8 mouse cellular contexts compared by ENCODE assay signal in genomic region chr5:27615769-27616168, GRCm38 (mm10).
DNase-seq lines count a peak whose midpoint lies in the region; ATAC-seq and TF ChIP-seq lines count a peak whose summit lies in the region.

No protein-coding gene starts in this region.

- WGBS in hindbrain, embryonic 10.5 days, result 36% methylated on average over 7 of the region's 7 CpGs
- 43% methylated on average over 7 of the region's 7 CpGs for whole genome bisulfite sequencing in hindbrain, embryonic 12.5 days
- 34% methylated on average over 7 of the region's 7 CpGs for WGBS in cerebellum, adult 2 months
- WGBS in midbrain, embryonic 10.5 days, result 45% methylated on average over 7 of the region's 7 CpGs

- no peak overlapping the region for H3K4me3 ChIP-seq in hindbrain, embryonic 10.5 days
- no peak overlapping the region for H3K4me3 ChIP-seq in hindbrain, embryonic 12.5 days
- no peak overlapping the region for H3K4me3 ChIP-seq in G1E (ENCODE audit: low read depth, low read length)
- no peak overlapping the region for H3K4me3 ChIP-seq in cerebellum, adult 2 months (replicated peaks; ENCODE audit: insufficient read depth, low read depth, low read length)
- H3K4me3 ChIP-seq in midbrain, embryonic 10.5 days, result no peak overlapping the region

- H3K9me3 ChIP-seq in hindbrain, embryonic 10.5 days, result no peaks in the 10 kb centered on the region
- no peaks in the 10 kb centered on the region for H3K9me3 ChIP-seq in hindbrain, embryonic 12.5 days (replicated peaks)
- H3K9me3 ChIP-seq in G1E (replicated peaks), result no peaks in the 10 kb centered on the region
- H3K9me3 ChIP-seq in midbrain, embryonic 10.5 days (replicated peaks), result no peaks in the 10 kb centered on the region

- H3K27ac ChIP-seq in hindbrain, embryonic 10.5 days, result no peak overlapping the region
- H3K27ac ChIP-seq in hindbrain, embryonic 12.5 days, result no peak overlapping the region
- no peak overlapping the region for H3K27ac ChIP-seq in cerebellum, adult 2 months (ENCODE audit: insufficient read depth, low read length)
- no peak overlapping the region for H3K27ac ChIP-seq in midbrain, embryonic 10.5 days (replicated peaks)

- no peaks in the 10 kb centered on the region for H3K27me3 ChIP-seq in hindbrain, embryonic 10.5 days (ENCODE audit: insufficient read depth, poor library complexity, severe bottlenecking)
- no peaks in the 10 kb centered on the region for H3K27me3 ChIP-seq in hindbrain, embryonic 12.5 days
- H3K27me3 ChIP-seq in G1E (ENCODE audit: insufficient read depth, low read length), result no peaks in the 10 kb centered on the region; the same call in 1 of the 2 replicates
- no peaks in the 10 kb centered on the region for H3K27me3 ChIP-seq in cerebellum, adult 2 months (ENCODE audit: control insufficient read depth, insufficient read depth, low read length)
- H3K27me3 ChIP-seq in midbrain, embryonic 10.5 days (ENCODE audit: low read depth, poor library complexity, severe bottlenecking), result no peaks in the 10 kb centered on the region

- no peaks in the 10 kb centered on the region for H3K36me3 ChIP-seq in hindbrain, embryonic 10.5 days
- no peaks in the 10 kb centered on the region for H3K36me3 ChIP-seq in hindbrain, embryonic 12.5 days
- no peaks in the 10 kb centered on the region for H3K36me3 ChIP-seq in G1E (replicated peaks)
- H3K36me3 ChIP-seq in midbrain, embryonic 10.5 days, result no peaks in the 10 kb centered on the region

- no peak for ATAC-seq in hindbrain, embryonic 12.5 days (ENCODE audit: low FRiP score)
- no peak for ATAC-seq in G1E (ENCODE audit: extremely low read depth, insufficient number of reproducible peaks, low FRiP score, poor library complexity, severe bottlenecking)

- no peaks in the 10 kb centered on the region for H3K4me1 ChIP-seq in hindbrain, embryonic 10.5 days (replicated peaks)
- no peaks in the 10 kb centered on the region for H3K4me1 ChIP-seq in hindbrain, embryonic 12.5 days
- H3K4me1 ChIP-seq in G1E (ENCODE audit: insufficient read depth, low read depth, low read length), result no peaks in the 10 kb centered on the region
- H3K4me1 ChIP-seq in cerebellum, adult 2 months (ENCODE audit: control insufficient read depth, insufficient read depth, low read length), result no peaks in the 10 kb centered on the region
- no peaks in the 10 kb centered on the region for H3K4me1 ChIP-seq in midbrain, embryonic 10.5 days

- DNase-seq in hindbrain, embryonic 10.5 days (ENCODE audit: low spot score), result peak; percentile 46
- no peak for DNase-seq in G1E (ENCODE audit: low spot score)
- DNase-seq in cerebellum, adult 2 months, result peak; percentile 65 to 74
- peak; percentile 46 to 73 for DNase-seq in frontal cortex, postnatal 14 days (ENCODE audit: low spot score in 2 of 2)
- DNase-seq in layer of hippocampus, postnatal 10 days (ENCODE audit: low spot score in 2 of 2), result peak; percentile 71 to 77
- DNase-seq in midbrain, embryonic 10.5 days (ENCODE audit: low spot score), result peak; percentile 51
- peak; percentile 26 for DNase-seq in thymus, postnatal 0 days (ENCODE audit: low spot score)

- peak; percentile 48; the same call in 1 of the 2 replicates for TF ChIP-seq CTCF in G1E (IDR thresholded peaks at IDR 0.05; ENCODE audit: low read depth, low read length)
- peak; percentile 68 for TF ChIP-seq CTCF in cerebellum, adult 2 months (IDR thresholded peaks at IDR 0.05; ENCODE audit: borderline replicate concordance, insufficient read depth, low read depth, low read length)

- H3K4me2 ChIP-seq in hindbrain, embryonic 12.5 days (replicated peaks), result no peak overlapping the region

- H3K9ac ChIP-seq in hindbrain, embryonic 12.5 days, result no peak overlapping the region

- no peak for TF ChIP-seq POLR2A in cerebellum, adult 2 months (IDR thresholded peaks at IDR 0.05; ENCODE audit: borderline replicate concordance, insufficient read depth, low read length)
